Mouse (Mus musculus) hematopoietic stem cell, adult 5-6 weeks (primary cell): Measurements from ENCODE around the gene Tab1. TPM values are rescaled to one million over a fixed set of nuclear protein-coding genes. Genes with fewer than 3 reads are reported as not detected.

Experiments used
- total RNA-seq: library from RNA; stranded (forward); fragments of 172-1452, 232-1000 nt; gene quantifications from 2 replicates; pipeline ENCODE4 v1.2.3, GENCODE M21; 2017

The Tab1 gene
- total RNA-seq, 1 experiment from 2014 or later: 17.1 TPM

Other genes starting within 250 kb of the Tab1 start
- 189 and 226 TPM in 2 replicates for gene Apobec3, start 241.5 kb upstream of the Tab1 start, total RNA-seq
- gene Cbx7, start 162.0 kb upstream of the Tab1 start, total RNA-seq: 12.6 TPM in 2 replicates
- gene Pdgfb, start 118.2 kb upstream of the Tab1 start, total RNA-seq: 0.84 and 2.2 TPM in 2 replicates
- 0.89 and 5.7 TPM in 2 replicates for gene Syngr1, start 41.8 kb upstream of the Tab1 start, total RNA-seq
- 3,283 and 3,286 TPM in 2 replicates for gene Rpl3, start 41.3 kb upstream of the Tab1 start, total RNA-seq
- not detected in 2 replicates for gene Mgat3, start 40.6 kb downstream of the Tab1 start, total RNA-seq
- 25.9 and 28.0 TPM in 2 replicates for gene Mief1, start 100.9 kb downstream of the Tab1 start, total RNA-seq
- gene AC140267.1, start 102.7 kb downstream of the Tab1 start, total RNA-seq: not detected in 2 replicates
- gene Atf4, start 122.1 kb downstream of the Tab1 start, total RNA-seq: 332 and 415 TPM in 2 replicates
- 22.0 and 48.2 TPM in 2 replicates for gene Rps19bp1, start 131.2 kb downstream of the Tab1 start, total RNA-seq
- not detected in 2 replicates for gene Cacna1i, start 154.1 kb downstream of the Tab1 start, total RNA-seq